Mouse (Mus musculus): ENCODE data around the gene Slc35g1.

GRCm38 (mm10) chr19:38356211-38356828, 39.5 kb upstream of the Slc35g1 start:
- no peak for TF ChIP-seq HCFC1 (IDR thresholded peaks at IDR 0.05; ENCODE audit: borderline replicate concordance, insufficient read depth, low read length)
- no peak for TF ChIP-seq MAFK (IDR thresholded peaks at IDR 0.05; ENCODE audit: insufficient read depth, low read depth, low read length)
- TF ChIP-seq CHD2 (IDR thresholded peaks at IDR 0.05; ENCODE audit: low read depth, low read length) = no peak
- TF ChIP-seq ZC3H11A (IDR thresholded peaks at IDR 0.05; ENCODE audit: borderline replicate concordance, low read depth, low read length) = no peak

Data from ES-E14 (cell line).